Mouse (Mus musculus): ENCODE data around the gene Sin3a.

The Sin3a gene

GRCm38 (mm10) chr9:57071801-57072351, at the start of gene Sin3a:
Gene Sin3a (plus strand): TSS chr9:57072040.
- peak; percentile 70 for DNase-seq (ENCODE audit: low read depth)

- DNase-seq (ENCODE audit: low read depth), result no peak
Measured at GRCm38 (mm10) chr9:57031756-57032155, 40.1 kb upstream of the Sin3a start.

- peak; percentile 59 for DNase-seq (ENCODE audit: low read depth)
Measured at GRCm38 (mm10) chr9:57056237-57056636, 15.6 kb upstream of the Sin3a start.

- no peak for DNase-seq (ENCODE audit: low read depth)
Measured at GRCm38 (mm10) chr9:57064164-57064563, 7.7 kb upstream of the Sin3a start.

DNA sequence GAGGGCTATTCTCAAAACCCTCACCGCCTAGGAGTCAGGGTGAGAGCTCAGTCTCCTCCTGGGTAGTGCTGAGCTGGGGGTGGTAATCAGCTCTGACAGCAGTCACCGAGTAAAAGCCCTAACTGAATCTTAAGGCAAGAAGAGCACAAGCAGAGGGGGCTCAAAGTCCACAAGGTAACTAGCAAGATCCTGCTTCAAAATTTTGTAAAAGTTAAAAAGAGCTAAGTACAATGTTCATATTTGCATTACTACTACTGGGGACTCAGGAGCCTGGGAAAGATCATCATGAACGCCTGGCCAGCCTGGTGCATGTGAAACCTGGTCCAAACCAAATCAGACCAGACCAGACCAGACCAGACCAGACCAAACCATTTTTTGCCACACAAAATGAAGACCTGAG, 3.6 kb upstream of the Sin3a start:
- DNase-seq (ENCODE audit: low read depth), result no peak

DNA sequence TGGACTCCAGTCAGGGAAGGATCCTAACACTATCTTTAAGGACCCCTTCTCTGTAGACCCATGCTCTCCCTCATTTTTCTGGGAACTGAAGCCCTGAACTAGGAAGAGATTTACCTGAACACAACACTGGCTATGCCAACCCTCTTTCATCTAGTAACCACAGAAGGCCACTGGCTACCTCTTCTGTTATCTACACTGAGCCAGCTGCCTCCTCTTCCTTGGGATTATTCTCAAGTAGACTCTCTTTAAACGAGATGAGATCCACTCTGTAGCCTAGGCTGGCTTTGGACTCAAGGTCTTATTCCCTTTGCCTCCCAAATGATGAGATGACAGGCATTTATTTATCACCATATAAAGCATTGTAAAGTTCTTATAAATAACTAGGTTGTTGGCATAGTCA, 1.6 kb upstream of the Sin3a start:
- no peak for DNase-seq (ENCODE audit: low read depth)

DNA sequence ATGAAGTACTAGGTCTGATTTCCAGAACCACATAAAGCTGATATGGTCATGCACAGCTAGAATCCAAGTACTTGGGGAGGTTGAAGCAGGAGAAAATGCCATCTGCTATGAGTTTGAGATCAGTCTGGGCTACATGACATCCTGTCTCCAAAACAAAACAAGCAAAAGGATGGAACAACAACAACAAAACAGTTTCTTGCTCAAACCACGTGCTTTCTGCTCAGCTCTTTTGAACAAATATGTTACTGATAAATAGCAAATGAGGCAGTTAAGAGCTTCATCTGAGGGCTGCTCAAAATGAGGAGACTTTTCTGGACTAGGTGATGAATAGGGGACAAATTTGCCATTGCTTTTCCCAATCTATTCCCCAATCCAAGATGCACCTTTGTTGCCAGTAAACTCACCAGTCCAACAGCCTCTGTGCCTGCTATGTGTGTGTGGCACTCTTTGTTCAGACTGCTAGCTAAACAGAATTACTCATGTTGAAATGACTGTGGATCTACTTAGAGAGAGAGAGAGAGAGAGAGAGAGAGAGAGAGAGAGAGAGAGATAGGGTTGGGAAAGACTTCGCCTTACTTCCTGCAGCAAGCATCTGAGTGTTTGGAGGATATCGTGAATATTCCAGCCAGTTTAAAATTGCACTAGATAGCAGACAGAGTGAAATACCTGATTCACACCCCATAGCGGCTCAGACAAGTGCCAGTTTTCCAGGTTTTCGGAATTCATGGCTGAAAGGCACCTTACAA, 867 bp upstream of the Sin3a start:
- DNase-seq (ENCODE audit: low read depth), result no peak

GRCm38 (mm10) chr9:57072526-57072988, 717 bp downstream of the Sin3a start:
- no peak for DNase-seq (ENCODE audit: low read depth)

DNA sequence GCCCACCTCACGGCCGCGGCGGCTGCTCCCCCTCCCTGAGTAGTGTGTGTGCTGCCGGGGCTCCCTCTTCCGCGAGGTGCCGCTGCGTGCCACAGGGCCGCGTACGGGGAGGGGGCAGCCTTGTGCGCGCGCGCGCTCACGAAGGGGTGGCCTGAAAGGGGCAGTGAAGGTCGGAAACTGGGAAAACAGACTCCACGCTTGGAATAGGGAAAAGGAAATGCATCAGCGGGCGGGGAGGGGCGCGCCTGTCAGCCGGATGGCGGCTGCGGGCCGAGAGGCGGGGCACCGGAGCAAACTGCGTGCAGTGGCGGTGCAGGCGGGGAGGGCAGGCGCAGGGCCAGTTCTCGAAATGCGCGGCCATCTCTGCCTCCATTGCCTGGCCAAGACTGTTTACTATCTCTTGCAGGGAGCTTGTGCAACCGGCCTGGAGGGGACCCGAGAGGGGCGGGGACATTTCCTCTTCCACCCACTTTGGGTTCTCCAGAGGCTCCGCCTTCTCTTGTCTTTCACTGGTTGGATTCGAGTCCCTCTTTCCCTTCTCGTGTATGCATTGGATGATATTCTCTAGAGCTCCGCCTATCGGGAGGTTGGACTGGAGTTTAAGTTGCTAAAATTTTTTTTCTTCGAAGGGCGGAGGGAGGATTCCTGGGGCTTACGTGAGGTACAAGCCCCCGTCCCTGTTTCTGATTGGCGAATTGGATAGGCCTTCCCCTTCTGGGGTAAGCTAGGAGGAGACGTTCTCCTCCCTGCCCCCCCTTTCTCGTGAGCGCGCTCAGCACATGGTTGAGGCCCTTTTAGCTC, 1.3 kb downstream of the Sin3a start:
- DNase-seq (ENCODE audit: low read depth), result peak; percentile 100

DNA sequence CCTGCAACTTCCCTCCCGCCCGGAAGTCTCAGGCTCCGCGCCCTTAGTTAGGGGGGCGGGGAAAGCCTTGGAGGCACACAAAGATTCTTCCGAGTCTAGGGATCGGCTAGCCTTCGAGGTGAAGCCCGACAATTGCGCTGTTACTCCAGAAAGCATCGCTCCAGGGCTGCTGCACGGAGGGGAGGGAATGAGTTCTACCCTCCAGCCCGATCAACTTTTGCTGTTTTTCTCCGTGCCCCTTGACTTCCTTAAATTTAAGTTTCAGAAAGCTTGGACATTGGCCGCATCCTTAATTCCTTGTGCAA, 1.9 kb downstream of the Sin3a start:
- no peak for DNase-seq (ENCODE audit: low read depth)

DNA sequence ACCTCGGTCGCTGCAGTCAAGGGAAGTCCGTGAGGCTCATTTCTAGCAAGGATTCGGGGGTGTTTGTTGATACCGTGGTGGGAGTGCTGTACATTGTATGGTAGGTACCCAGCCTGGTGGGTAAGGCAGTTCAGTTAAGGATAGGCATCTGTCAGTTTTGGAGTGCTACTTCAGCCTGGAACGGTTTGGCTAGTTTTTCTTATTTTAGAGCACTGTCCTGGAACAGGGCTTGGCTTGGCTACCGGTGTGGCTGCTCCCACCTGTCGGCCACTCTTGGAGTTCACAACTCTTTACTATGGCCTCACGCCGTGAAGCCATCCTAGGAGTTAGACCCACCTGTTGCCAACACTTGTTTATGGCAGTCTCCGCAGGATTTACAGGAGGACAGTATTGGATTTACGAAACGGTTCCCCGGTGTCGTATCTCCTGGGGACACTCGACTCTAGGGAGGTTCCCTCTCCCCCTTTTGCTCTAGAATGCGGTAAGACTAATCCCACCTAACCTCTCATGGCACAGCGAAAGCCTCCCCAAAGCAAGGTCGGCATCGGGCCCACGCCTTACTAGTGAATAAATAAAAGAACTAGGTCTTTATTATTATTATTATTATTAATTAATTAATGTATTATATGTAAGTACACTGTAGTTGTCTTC, 2.5 kb downstream of the Sin3a start:
- DNase-seq (ENCODE audit: low read depth), result no peak

GRCm38 (mm10) chr9:57074822-57075603, 3.2 kb downstream of the Sin3a start:
- peak; percentile 90 for DNase-seq (ENCODE audit: low read depth)

DNA sequence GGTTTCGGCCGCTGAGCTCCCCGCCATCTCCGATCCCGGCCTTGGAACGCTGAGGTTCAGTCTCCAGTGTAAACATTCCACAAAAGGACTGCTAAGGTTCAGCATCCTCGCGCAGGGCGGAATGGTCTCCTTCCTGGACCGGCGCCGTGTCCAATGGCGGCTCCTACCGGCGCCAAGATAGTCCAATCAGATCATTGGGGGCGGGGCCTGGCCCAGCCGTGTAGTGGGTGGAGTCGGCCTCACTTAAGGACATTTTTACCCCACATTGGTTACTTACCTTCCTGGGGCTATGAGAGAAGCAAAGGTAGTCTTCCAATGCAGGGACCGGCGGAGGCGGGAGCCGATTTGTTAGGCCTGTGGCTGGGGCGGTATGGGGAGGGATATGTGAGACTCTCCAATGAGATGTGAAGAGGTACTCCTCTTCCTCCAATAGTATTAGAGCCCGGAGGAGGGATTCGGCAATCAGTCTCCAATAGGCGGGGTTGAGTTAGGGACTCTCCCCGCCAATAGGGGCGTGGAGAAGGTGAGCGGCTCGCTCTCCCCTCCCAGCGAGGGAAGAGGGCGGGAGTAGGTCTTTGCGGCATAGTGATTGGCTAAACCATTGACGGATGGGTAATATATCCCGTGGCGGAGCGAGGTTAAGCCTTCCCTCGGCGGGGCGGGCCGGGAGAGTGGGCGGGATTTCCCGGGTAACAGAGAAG, 4.0 kb downstream of the Sin3a start:
- DNase-seq (ENCODE audit: low read depth), result peak; percentile 97

GRCm38 (mm10) chr9:57076701-57077660, 5.1 kb downstream of the Sin3a start:
- DNase-seq (ENCODE audit: low read depth), result peak; percentile 82

DNA sequence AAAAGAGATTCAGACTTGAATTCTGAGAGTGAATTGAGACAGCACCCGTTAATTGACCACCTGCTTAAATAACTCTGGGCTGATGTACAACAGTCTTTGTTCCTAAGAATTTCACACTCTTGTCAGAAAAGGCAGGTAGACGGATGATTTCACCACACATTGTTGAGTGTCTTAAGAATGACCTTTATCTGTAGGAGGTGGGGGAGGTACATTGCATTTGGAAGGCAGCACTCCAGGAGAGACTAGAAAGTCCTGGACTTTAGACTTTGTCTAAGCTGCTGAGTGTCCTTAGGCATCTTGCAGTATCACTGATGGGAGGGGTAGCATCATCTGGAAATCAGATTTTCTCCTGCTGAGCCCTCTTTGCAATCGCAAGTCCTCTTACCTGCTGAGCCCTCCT, 10.4 kb downstream of the Sin3a start:
- no peak for DNase-seq (ENCODE audit: low read depth)

GRCm38 (mm10) chr9:57117261-57117755, 45.5 kb downstream of the Sin3a start:
- DNase-seq (ENCODE audit: low read depth), result no peak

DNA sequence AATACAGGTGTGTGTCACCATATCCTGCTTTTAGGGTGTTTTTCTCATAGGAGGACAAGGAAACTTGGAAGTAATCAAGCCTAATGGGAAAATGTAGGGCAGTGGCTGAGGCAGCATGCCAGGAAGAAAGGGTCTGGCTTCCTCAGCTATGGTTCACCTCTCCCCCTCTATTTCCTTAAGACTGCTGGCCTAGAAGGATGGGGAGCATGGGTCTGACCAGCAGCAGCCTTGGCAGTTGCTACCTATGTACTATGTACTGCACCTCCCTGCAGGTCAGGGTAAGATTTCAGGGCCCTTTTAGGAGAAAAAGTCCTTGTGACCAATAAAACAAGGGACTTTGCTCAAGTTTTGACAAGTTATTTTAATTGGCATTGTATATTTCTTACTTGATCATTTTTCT, 57.8 kb downstream of the Sin3a start:
- DNase-seq (ENCODE audit: low read depth), result no peak

- peak; percentile 97 for DNase-seq (ENCODE audit: low read depth)
Measured at GRCm38 (mm10) chr9:57130577-57131433, 59.0 kb downstream of the Sin3a start, which contains the start of gene Man2c1. Gene Man2c1 (plus strand): TSS chr9:57130690.

- no peak for DNase-seq (ENCODE audit: low read depth)
Measured at GRCm38 (mm10) chr9:57137246-57137645, 65.4 kb downstream of the Sin3a start.

All from c-Kit-positive CD71-positive TER-119-negative erythroid progenitor cells, embryonic 14.5 days (primary cell).